Mouse (Mus musculus) thymus, postnatal 14 days (tissue): ENCODE results near the gene Pik3cd.
"Not testable (repeated sequence)": the region's sequence is repeated elsewhere in the genome, so short reads cannot be mapped to it uniquely, and the experiment has no call there.

Experiments
- DNase-seq: peaks from one replicate; pipeline ENCODE4 v3.0.0; 2021

Gene Pik3cd

DNA sequence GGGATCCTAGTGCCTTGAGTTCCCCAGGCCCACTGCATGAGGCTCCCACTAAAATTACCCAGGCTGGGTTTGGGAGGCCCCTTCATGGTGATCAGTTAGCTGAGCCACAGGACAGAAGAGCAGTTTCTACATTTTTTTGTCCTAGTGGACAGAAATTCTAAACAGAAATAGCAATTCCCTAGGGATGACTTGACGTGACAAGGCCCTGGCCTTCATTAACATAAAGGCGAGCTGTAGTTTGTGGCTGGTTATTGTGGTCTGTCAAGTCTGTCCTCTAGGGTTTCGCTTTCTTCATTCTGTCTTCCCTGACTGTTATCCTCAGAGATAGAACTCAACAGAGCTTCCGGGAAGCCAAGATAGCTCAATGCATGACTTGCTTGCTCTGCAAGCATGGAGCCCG is 60.4 kb downstream of the Pik3cd start:
- DNase-seq = no peak

DNA sequence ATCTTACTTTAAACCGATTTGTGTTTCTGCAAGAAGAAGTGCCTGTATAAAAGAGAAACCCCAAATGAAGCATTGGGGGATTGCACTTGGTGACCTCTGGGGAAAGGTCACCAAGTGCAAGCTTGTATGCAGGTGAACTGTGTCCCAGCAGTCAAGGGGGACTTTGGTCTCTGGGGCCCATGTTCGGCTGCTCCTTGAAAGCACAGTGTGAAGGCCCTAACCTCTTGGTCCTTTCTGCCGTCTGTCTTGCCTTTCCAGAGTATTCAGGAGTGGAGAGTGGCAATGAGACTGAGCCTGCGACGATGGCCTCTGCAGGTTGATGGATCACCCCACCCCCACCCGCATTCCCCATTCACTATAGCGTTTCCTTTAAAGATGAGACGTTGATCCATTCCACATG is 61.0 kb downstream of the Pik3cd start:
- no peak for DNase-seq

- DNase-seq = no peak
Observed at GRCm38 (mm10) chr4:149640831-149641230, 61.5 kb downstream of the Pik3cd start.

DNA sequence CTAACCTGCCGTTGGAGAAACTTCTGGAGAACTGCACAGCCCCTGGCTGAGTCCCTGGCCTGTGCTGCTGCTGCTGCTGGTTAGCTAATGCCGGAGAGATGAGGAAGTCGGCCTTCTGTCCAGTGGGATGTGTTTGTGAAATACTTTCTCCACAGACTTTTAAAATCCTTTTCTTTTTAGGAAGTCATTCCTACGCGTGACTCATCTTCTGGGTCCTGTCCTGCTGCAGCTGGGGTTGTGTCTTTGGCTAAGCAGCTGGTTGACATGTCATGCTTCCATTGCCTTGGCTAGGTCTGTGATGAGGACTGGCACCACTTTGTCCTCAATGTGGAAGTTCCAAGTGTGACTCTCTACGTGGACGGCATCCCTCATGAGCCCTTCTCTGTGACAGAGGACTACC is 64.4 kb downstream of the Pik3cd start:
- no peak for DNase-seq

DNA sequence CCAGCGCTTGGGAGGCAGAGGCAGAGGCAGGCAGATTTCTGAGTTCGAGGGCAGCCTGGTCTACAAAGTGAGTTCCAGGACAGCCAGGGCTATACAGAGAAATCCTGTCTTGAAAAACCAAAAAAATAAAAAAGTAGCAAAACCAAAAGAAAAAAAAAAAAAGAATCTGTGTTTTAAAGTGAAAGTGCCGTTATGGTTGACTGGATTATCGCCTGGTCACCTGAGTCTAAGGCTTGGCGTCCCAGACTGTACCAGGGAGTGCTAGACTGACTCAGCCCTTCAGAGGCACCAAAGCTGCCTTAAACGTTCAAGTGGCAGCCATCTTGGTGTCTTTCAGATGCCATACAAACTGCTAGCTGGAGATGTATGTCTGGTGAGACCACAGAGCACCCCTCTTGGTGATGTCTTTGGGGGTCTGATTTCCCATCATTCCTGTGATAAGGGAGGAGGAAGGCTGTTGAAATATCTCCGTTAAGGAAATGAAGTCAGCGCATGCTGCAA is 66.4 kb downstream of the Pik3cd start:
- no peak for DNase-seq

- no peak for DNase-seq
Observed at GRCm38 (mm10) chr4:149634966-149635365, 67.4 kb downstream of the Pik3cd start.

GRCm38 (mm10) chr4:149634157-149634556 is 68.2 kb downstream of the Pik3cd start:
- no peak for DNase-seq

- no peak for DNase-seq
Observed at GRCm38 (mm10) chr4:149632670-149633307, 69.6 kb downstream of the Pik3cd start.

GRCm38 (mm10) chr4:149628810-149629209 is 73.6 kb downstream of the Pik3cd start:
- DNase-seq = no peak

DNA sequence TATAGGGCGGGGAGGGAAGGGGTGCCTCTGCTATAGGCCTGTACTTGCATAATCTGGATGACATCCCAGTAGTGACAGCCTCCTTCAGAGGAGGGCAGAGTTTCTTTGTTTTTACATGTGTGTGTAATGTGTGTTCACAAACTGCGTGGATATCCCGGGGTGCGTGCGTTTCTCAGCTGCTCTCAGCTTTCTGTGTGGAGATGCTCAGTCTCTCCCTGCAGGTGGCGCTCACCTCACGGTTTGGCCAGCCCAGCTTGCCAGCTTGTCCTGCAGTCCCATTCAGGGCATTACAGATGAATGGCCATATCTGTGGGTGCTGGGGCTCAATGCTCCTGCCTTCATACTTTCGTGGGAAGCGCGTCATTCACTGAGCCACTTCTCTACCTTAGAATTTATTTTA is 74.0 kb downstream of the Pik3cd start:
- DNase-seq = peak; percentile 52

DNA sequence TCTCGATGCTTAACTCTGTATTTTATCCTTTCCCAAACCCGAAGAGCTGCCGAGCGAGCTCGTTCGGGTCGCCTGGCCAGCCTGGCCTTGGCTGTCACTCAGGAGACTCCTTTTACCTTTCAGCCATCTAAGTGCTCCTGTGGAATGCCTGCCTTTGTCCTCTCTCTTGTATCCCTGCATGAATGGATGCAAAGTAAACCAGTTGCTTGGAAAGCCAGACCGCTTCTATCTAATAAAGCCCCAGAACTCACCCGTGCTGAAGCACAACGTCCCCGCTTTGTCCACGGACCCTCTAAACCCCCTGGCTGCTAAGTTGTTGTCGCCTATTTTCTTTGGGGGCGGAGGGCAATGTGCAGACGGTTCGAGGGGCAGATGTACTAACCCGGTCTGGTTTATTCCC is 75.6 kb downstream of the Pik3cd start:
- no peak for DNase-seq

GRCm38 (mm10) chr4:149623711-149624110 is 78.7 kb downstream of the Pik3cd start:
- no peak for DNase-seq

- DNase-seq = no peak
Observed at GRCm38 (mm10) chr4:149621286-149621685, 81.1 kb downstream of the Pik3cd start.

GRCm38 (mm10) chr4:149619988-149620387 is 82.4 kb downstream of the Pik3cd start:
- no peak for DNase-seq

GRCm38 (mm10) chr4:149616999-149617398 is 85.4 kb downstream of the Pik3cd start:
- not testable (repeated sequence) for DNase-seq

- DNase-seq = no peak
Observed at GRCm38 (mm10) chr4:149614869-149615268, 87.5 kb downstream of the Pik3cd start.

DNA sequence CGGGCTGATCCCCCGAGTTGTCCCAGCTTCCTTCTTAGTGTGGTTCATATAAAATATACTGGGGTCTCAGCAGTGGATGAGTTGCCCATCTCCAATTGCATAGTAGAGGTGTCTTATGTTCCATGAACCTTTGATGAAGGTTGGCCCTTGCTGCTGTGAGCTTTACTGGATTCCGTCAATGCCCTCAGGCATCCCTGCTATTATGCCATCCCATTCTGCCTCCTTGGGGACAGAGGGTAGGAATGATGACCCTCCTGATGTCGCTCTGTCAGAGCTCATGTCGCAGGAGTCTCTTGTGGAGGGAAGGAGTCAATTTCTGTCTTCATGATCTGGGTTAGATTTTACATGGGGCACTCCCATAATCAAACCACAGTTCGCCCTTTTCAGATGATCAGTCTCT is 88.9 kb downstream of the Pik3cd start:
- not testable (repeated sequence) for DNase-seq

DNA sequence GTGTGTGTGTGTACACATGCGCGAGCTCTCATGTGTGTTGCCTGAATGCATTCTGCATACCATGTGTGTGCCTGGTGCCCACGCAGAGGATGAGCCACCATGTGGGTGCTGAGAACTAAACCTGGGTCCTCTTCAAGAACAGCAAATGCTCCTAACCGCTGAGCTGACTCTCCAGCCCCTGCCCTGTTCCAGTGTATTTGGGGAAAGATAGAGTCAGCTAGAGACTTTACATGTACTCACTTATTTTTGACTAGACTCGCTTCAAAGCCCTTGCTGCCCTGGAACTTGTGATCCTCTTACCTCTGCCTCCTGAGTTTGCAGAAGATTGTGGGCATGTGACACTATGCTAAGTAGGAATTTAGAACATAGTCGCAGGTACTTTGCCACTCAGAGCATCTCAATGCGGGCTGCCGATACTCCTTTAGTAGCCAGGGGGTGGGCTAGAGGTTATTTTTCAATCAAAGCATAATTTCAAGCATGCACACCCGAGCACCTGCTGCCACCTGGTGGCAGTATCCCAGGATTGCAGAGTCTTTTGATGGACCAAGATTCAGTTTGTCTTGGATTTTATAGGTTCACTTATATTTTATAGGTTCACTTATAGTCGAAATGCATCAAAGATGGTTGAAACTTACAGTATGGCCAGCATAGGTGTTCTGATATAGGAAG is 90.9 kb downstream of the Pik3cd start:
- DNase-seq = peak; percentile 58

DNA sequence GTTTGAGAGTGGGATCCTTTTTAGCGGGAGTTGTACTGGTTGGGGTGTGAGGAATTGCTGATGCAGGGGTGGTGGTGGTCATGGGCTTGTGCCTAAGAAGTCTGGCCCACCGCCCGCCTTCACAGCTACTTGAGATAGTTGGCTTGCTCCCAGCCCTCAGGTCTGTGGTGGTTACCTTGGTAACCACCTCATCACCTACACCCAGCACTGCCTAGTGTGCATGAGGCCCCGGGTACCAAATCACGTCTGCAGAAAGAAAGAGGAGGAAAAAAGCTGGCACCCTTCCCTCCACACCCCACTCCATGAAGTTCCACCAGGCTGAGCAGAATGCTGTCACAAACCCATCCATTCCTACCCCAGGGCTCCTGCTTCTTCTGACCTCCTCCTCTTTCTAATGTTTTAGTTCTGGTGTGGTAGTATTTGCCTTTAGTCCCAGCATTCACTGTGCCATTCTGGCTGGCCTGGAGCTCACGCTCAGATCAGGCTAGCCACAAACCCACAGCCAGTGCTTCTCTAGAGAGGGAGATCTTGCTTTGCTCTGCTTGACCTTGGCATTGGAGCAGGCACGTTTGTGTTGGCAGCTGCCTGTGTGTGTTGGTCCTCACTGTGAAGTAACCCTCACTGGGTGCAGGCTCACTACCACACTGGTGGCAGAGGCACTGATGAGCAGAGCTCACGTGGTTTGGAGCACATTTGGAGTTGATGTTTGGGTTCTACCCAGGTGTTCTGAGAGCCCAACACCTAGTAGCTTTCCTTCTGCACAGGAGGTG is 92.9 kb downstream of the Pik3cd start:
- DNase-seq = no peak

- no peak for DNase-seq
Observed at GRCm38 (mm10) chr4:149608309-149608638, 94.1 kb downstream of the Pik3cd start.

GRCm38 (mm10) chr4:149607591-149608308 is 94.6 kb downstream of the Pik3cd start:
- DNase-seq = no peak

- no peak for DNase-seq
Observed at GRCm38 (mm10) chr4:149606766-149607358, 95.5 kb downstream of the Pik3cd start.

GRCm38 (mm10) chr4:149606056-149606455 is 96.3 kb downstream of the Pik3cd start:
- DNase-seq = no peak
